Mouse (Mus musculus) intestine, embryonic 14.5 days (tissue): ENCODE measurements at regions not wholly inside any gene's neighbourhood (a gene's known extent, or its start where the extent isn't known, plus 50 kb on each side); places are given as distances from the start of the nearest gene placed in this dataset.
A peak's percentile ranks its signal among the peaks of the same experiment; 100 is the strongest.

Source experiments
- ATAC-seq: fragments of 200-750 bp; cut with Nextera tagmentation; replicated peaks from 2 replicates; pipeline ENCODE4 v1.8.0; 2017; ENCODE audit warnings: low read depth, moderate number of reproducible peaks, moderate TSS enrichment, moderate library complexity; ENCODE audit not compliant: low FRiP score, low TSS enrichment
- DNase-seq: peaks from one replicate; pipeline ENCODE4 v3.0.0-alpha.2; 2018; ENCODE audit warnings: low spot score
- H3K27ac ChIP-seq: fragments of 300-500 bp; sonication (generic); 2 replicates; pipeline ENCODE4 v1.5.1; 2014; ENCODE audit warnings: low read depth, mild to moderate bottlenecking, control low read depth
- H3K27me3 ChIP-seq: fragments of 300-500 bp; sonication (generic); replicated peaks from 2 replicates; pipeline ENCODE4 v1.6.1; 2014; ENCODE audit warnings: low read length, control low read depth; ENCODE audit not compliant: control insufficient read depth, insufficient read depth
- H3K36me3 ChIP-seq: fragments of 300-500 bp; sonication (generic); 2 replicates; pipeline ENCODE4 v1.6.1; 2014; ENCODE audit warnings: low read length, control low read depth; ENCODE audit not compliant: control insufficient read depth, insufficient read depth
- H3K4me1 ChIP-seq: fragments of 300-500 bp; sonication (generic); replicated peaks from 2 replicates; pipeline ENCODE4 v1.6.1; 2014; ENCODE audit warnings: low read length, control low read depth, mixed read lengths; ENCODE audit not compliant: control insufficient read depth, insufficient read depth
- H3K4me2 ChIP-seq: fragments of 300-500 bp; sonication (generic); 2 replicates; pipeline ENCODE4 v1.6.1; 2014; ENCODE audit warnings: low read length
- H3K4me3 ChIP-seq: fragments of 300-500 bp; sonication (generic); 2 replicates; pipeline ENCODE4 v1.5.1; 2014; ENCODE audit warnings: low read depth, low read length, control low read depth, mixed read lengths
- H3K9ac ChIP-seq: fragments of 300-500 bp; sonication (generic); 2 replicates; pipeline ENCODE4 v1.6.1; 2014; ENCODE audit warnings: mild to moderate bottlenecking, low read length
- H3K9me3 ChIP-seq: fragments of 300-500 bp; sonication (generic); 2 replicates; pipeline ENCODE4 v1.6.1; 2016; ENCODE audit warnings: low read length, control low read depth; ENCODE audit not compliant: control insufficient read depth
- WGBS: fragments of 180-500 bp; shearing (Covaris S2); extraction: QIAGEN DNeasy Blood & Tissue Kit; methylation state at CpG from one replicate; pipeline ENCODE4 v1.1.7; 2014; 5-methylcytosine and 5-hydroxymethylcytosine counted together

DNA sequence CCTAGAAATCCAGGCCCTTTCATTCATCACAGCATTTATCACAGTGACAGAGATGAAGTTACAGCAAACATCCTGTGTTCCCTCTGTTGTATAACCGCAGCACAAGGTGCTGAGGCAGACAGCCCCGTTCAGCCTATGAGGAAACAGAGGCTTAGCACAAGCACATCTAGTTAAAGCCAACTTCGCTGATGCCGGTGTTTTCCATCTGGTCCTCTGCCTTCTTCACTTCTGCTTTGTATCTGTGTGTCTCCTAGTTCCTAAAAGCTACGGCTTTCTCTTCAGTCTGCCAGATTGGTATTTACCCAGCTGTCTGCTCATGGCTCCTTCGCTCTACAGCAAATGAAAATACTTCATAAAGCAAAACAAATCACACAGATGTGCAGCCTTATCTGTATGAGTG, 256.5 kb upstream of the Clint1 start:
- Histone ChIP-seq H3K9me3 (no peaks in the 10 kb centered on the region), H3K27me3 (no peaks in the 10 kb centered on the region), H3K36me3 (no peaks in the 10 kb centered on the region), H3K4me1 (peaks cover 8% of the 10 kb centered on the region; the same call in 1 of the 2 replicates), H3K4me2 (no peak overlapping the region), H3K9ac (no peak overlapping the region), H3K4me3 (no peak overlapping the region), H3K27ac (no peak overlapping the region)
- DNase-seq (no peak), ATAC-seq (no peak)
- WGBS = 36% methylated on average over 6 of the region's 6 CpGs

GRCm38 (mm10) chr11:45621824-45622223, 230.0 kb upstream of the Clint1 start:
- Histone ChIP-seq H3K4me3 (no peak overlapping the region), H3K27ac (no peak overlapping the region), H3K4me2 (no peak overlapping the region), H3K9ac (no peak overlapping the region), H3K4me1 (no peaks in the 10 kb centered on the region), H3K27me3 (no peaks in the 10 kb centered on the region), H3K36me3 (no peaks in the 10 kb centered on the region), H3K9me3 (no peaks in the 10 kb centered on the region)
- ATAC-seq = no peak
- peak; percentile 12 for DNase-seq
- 91% methylated on average over 2 of the region's 2 CpGs for WGBS

GRCm38 (mm10) chr11:45622701-45623100, 229.2 kb upstream of the Clint1 start:
- Histone ChIP-seq H3K9ac (no peak overlapping the region), H3K27ac (no peak overlapping the region), H3K4me2 (no peak overlapping the region), H3K9me3 (no peaks in the 10 kb centered on the region), H3K4me3 (no peak overlapping the region), H3K36me3 (no peaks in the 10 kb centered on the region), H3K4me1 (no peaks in the 10 kb centered on the region), H3K27me3 (no peaks in the 10 kb centered on the region)
- peak; percentile 28 for DNase-seq
- WGBS = 86% methylated on average over 5 of the region's 5 CpGs
- ATAC-seq = no peak

DNA sequence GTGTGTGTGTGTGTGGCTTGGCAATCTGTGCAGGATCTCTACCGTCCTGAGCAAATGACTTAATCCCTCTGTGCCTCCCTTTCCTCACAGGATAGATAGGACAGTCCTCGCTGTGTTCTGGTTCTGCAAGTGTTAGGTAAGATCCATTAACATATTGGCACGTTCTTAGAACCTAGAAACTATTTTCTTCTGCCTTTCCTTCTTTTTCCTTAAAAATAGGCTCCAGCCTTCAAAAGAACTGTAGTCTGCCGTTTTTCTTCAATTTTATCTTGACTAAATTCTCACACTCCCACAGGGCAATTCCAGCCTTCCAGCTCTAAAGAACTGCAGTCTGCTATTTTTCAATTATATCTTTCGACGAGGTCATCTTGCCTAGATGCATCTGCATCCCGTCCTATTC, 227.6 kb upstream of the Clint1 start:
- H3K4me1 ChIP-seq = no peaks in the 10 kb centered on the region
- no peak overlapping the region for H3K4me3 ChIP-seq
- H3K4me2 ChIP-seq = no peak overlapping the region
- no peaks in the 10 kb centered on the region for H3K27me3 ChIP-seq
- WGBS = 67% methylated on average over 7 of the region's 7 CpGs
- no peaks in the 10 kb centered on the region for H3K9me3 ChIP-seq
- H3K36me3 ChIP-seq = no peaks in the 10 kb centered on the region
- peak; percentile 23 for DNase-seq
- H3K9ac ChIP-seq = no peak overlapping the region
- no peak overlapping the region for H3K27ac ChIP-seq
- no peak for ATAC-seq

DNA sequence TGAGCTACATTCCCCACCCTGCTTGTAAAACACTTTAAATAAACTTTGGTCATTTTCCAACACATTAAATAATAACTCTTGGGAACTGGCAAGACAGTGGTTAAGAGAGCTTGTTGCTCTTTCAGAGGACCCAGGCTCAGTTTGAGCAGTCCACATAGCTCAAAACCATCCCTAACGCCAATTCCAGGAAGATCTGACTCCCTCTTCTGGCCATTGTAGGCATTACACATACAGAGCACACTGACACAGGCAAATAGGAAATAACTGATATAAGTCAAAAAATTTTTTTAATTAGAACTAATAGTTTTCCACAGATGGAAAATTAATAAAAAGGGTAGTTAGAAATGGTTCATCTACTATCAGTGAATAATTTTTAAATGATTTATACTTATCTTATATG, 222.6 kb upstream of the Clint1 start:
- Histone ChIP-seq H3K4me3 (no peak overlapping the region), H3K4me2 (no peak overlapping the region), H3K27me3 (no peaks in the 10 kb centered on the region), H3K4me1 (no peaks in the 10 kb centered on the region), H3K9ac (no peak overlapping the region), H3K27ac (no peak overlapping the region), H3K9me3 (no peaks in the 10 kb centered on the region), H3K36me3 (no peaks in the 10 kb centered on the region)
- DNase-seq (no peak), ATAC-seq (no peak)
- 18% methylated on average over 1 of the region's 1 CpGs for WGBS

- Histone ChIP-seq H3K36me3 (no peaks in the 10 kb centered on the region), H3K4me3 (no peak overlapping the region), H3K4me2 (no peak overlapping the region), H3K27ac (no peak overlapping the region), H3K27me3 (no peaks in the 10 kb centered on the region), H3K9ac (no peak overlapping the region), H3K4me1 (no peaks in the 10 kb centered on the region), H3K9me3 (no peaks in the 10 kb centered on the region)
- DNase-seq (no peak), ATAC-seq (no peak)
- WGBS = 58% methylated on average over 10 of the region's 10 CpGs
Measured at GRCm38 (mm10) chr11:45634535-45635235, 217.2 kb upstream of the Clint1 start.

DNA sequence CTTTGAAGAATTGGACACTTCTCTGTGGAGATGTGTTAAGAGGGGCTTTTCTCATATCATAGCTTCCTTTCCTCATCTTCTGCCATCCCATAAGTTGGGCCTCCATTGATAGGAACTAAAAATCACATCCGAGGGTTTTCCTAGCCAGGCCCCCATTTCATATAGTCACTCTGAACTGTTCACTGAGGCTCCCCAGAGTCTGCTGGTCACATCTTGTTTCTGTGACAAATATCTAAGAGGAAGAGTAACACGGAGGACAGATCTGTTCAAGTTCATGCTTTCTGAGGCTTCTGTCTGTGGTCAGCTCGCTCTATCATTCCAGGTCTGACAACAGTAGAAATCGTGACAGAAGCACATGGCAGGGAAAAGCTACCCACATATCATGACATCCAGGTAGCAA, 216.0 kb upstream of the Clint1 start:
- Histone ChIP-seq H3K27me3 (no peaks in the 10 kb centered on the region), H3K36me3 (no peaks in the 10 kb centered on the region), H3K27ac (no peak overlapping the region), H3K4me2 (no peak overlapping the region), H3K4me1 (no peaks in the 10 kb centered on the region), H3K9me3 (no peaks in the 10 kb centered on the region), H3K4me3 (no peak overlapping the region), H3K9ac (no peak overlapping the region)
- WGBS = 88% methylated on average over 4 of the region's 4 CpGs
- ATAC-seq = no peak
- no peak for DNase-seq

GRCm38 (mm10) chr11:45639236-45639635, 212.6 kb upstream of the Clint1 start:
- DNase-seq = no peak
- no peak overlapping the region for H3K4me2 ChIP-seq
- WGBS = 62% methylated on average over 6 of the region's 6 CpGs
- H3K9me3 ChIP-seq = no peaks in the 10 kb centered on the region
- no peaks in the 10 kb centered on the region for H3K4me1 ChIP-seq
- no peak overlapping the region for H3K27ac ChIP-seq
- no peaks in the 10 kb centered on the region for H3K36me3 ChIP-seq
- no peak overlapping the region for H3K4me3 ChIP-seq
- H3K9ac ChIP-seq = no peak overlapping the region
- ATAC-seq = no peak
- H3K27me3 ChIP-seq = no peaks in the 10 kb centered on the region

GRCm38 (mm10) chr11:45642142-45642756, 209.6 kb upstream of the Clint1 start:
- WGBS = 88% methylated on average over 9 of the region's 9 CpGs
- Histone ChIP-seq H3K4me3 (no peak overlapping the region), H3K36me3 (no peaks in the 10 kb centered on the region), H3K27me3 (no peaks in the 10 kb centered on the region), H3K9me3 (no peaks in the 10 kb centered on the region), H3K4me2 (no peak overlapping the region), H3K9ac (no peak overlapping the region), H3K4me1 (no peaks in the 10 kb centered on the region), H3K27ac (no peak overlapping the region)
- DNase-seq (no peak), ATAC-seq (no peak)
